Mouse (Mus musculus): ENCODE results near the gene Rps7. TPM values are rescaled to one million over a fixed set of nuclear protein-coding genes. Genes with fewer than 3 reads are reported as not detected.
A peak's percentile ranks its signal among the peaks of the same experiment; 100 is the strongest.

Gene Rps7
- total and polyA plus RNA-seq, 3 experiments = 753 to 3,047 (median 2,570) TPM

- TF ChIP-seq ZC3H11A (IDR thresholded peaks at IDR 0.05; ENCODE audit: low read depth, low read length) = no peak
Observed at GRCm38 (mm10) chr12:28635535-28636476, at the start of gene Rps7 (continued).

GRCm38 (mm10) chr12:28684674-28685073 is 48.9 kb upstream of the Rps7 start:
- dilution Hi-C loops (cut with MboI; ENCODE audit: extremely low pct_ligation_motif_present, extremely low pct_unique_long_range_greater_than_20kb, low sequenced_read_pairs) (no loop called here), in situ Hi-C loops (cut with MboI; ENCODE audit: low pct_ligation_motif_present, low pct_unique_long_range_greater_than_20kb, low sequenced_read_pairs) (no loop called here)
- no peaks in the 10 kb centered on the region for H3K27me3 ChIP-seq (replicated peaks)
- H3K9me3 ChIP-seq (replicated peaks; ENCODE audit: low read length) = no peaks in the 10 kb centered on the region
- H3K9ac ChIP-seq (ENCODE audit: insufficient read depth, low read depth) = no peak overlapping the region
- TF ChIP-seq ZC3H11A (IDR thresholded peaks at IDR 0.05; ENCODE audit: low read depth, low read length) (no peak), TCF12 (IDR thresholded peaks at IDR 0.05; ENCODE audit: low read depth, low read length) (no peak), IRF4 (IDR thresholded peaks at IDR 0.05; ENCODE audit: low read depth, low read length) (no peak), NRF1 (IDR thresholded peaks at IDR 0.05; ENCODE audit: low read depth, low read length) (no peak), GABPA (IDR thresholded peaks at IDR 0.05; ENCODE audit: insufficient replicate concordance, low read depth, low read length) (no peak), POLR2A (IDR thresholded peaks at IDR 0.05; ENCODE audit: low read depth, low read length) (no peak), NELFE (IDR thresholded peaks at IDR 0.05; ENCODE audit: low read depth, low read length) (no peak), RAD21 (IDR thresholded peaks at IDR 0.05; ENCODE audit: low read depth, low read length) (no peak), KAT2A (IDR thresholded peaks at IDR 0.05; ENCODE audit: insufficient replicate concordance, low read length) (no peak), ETS1 (conservative IDR thresholded peaks at IDR 0.05; ENCODE audit: low read depth, low read length) (no peak), MYC (IDR thresholded peaks at IDR 0.05; ENCODE audit: low read depth, low read length) (no peak), CHD1 (IDR thresholded peaks at IDR 0.05; ENCODE audit: low read depth, low read length) (no peak), MAX (IDR thresholded peaks at IDR 0.05; ENCODE audit: low read length) (no peak), POLR2AphosphoS2 (IDR thresholded peaks at IDR 0.05; ENCODE audit: low read depth, low read length) (no peak)
- H3K4me1 ChIP-seq (ENCODE audit: control insufficient read depth in 1 of 2, insufficient read depth in 2 of 2) = no peaks in the 10 kb centered on the region
- no peak overlapping the region for H3K4me3 ChIP-seq (replicated peaks in 1 of 3; ENCODE audit: low read depth in 2 of 3, low read length in 2 of 3, poor library complexity in 1 of 3)
- no peak for DNase-seq (ENCODE audit: extremely low read depth)
- H3K27ac ChIP-seq (ENCODE audit: insufficient read depth, low read depth) = no peak overlapping the region
- H3K79me2 ChIP-seq (replicated peaks; ENCODE audit: control insufficient read depth, extremely low read depth, insufficient read depth, poor library complexity, severe bottlenecking) = no peaks in the 10 kb centered on the region
- H3K36me3 ChIP-seq (replicated peaks in 1 of 2; ENCODE audit: control insufficient read depth in 1 of 2, insufficient read depth in 1 of 2, low read length in 1 of 2) = peaks cover 40 to 87% of the 10 kb centered on the region in 2 experiments
- H3K4me2 ChIP-seq (ENCODE audit: insufficient read depth, low read depth, poor library complexity, severe bottlenecking) = no peak overlapping the region

GRCm38 (mm10) chr12:28675925-28676209 is 40.1 kb upstream of the Rps7 start:
- dilution Hi-C loops (cut with MboI; ENCODE audit: extremely low pct_ligation_motif_present, extremely low pct_unique_long_range_greater_than_20kb, low sequenced_read_pairs) = no loop called here

More at GRCm38 (mm10) chr12:28675925-28676209, 40.1 kb upstream of the Rps7 start:
- peaks cover 14% of the 10 kb centered on the region for H3K79me2 ChIP-seq (replicated peaks; ENCODE audit: control insufficient read depth, extremely low read depth, insufficient read depth, poor library complexity, severe bottlenecking)
- H3K27ac ChIP-seq (ENCODE audit: insufficient read depth, low read depth) = peak overlapping the region; percentile 85
- H3K9ac ChIP-seq (ENCODE audit: insufficient read depth, low read depth) = peak overlapping the region; percentile 79
- peak overlapping the region; percentile 64 for H3K4me2 ChIP-seq (ENCODE audit: insufficient read depth, low read depth, poor library complexity, severe bottlenecking)
- H3K4me3 ChIP-seq (replicated peaks in 1 of 3; ENCODE audit: low read depth in 2 of 3, low read length in 2 of 3, poor library complexity in 1 of 3) = peak overlapping the region; percentile 70 to 85 (median 78)
- in situ Hi-C loops (cut with MboI; ENCODE audit: low pct_ligation_motif_present, low pct_unique_long_range_greater_than_20kb, low sequenced_read_pairs) = no loop called here
- 0 out of 2 replicates have a peak, but pooled peaks have one; percentile 5 for TF ChIP-seq SIN3A (IDR thresholded peaks at IDR 0.05; ENCODE audit: low read length)
- TF ChIP-seq HCFC1 (IDR thresholded peaks at IDR 0.05; ENCODE audit: low read depth, low read length) = no peak
- H3K36me3 ChIP-seq (replicated peaks in 1 of 2; ENCODE audit: control insufficient read depth in 1 of 2, insufficient read depth in 1 of 2, low read length in 1 of 2) = peaks cover 30 to 37% of the 10 kb centered on the region in 2 experiments
- no peak for DNase-seq (ENCODE audit: extremely low read depth)
- H3K27me3 ChIP-seq (replicated peaks) = no peaks in the 10 kb centered on the region
- peaks cover 0 to 11% of the 10 kb centered on the region in 2 experiments; a peak in 3 of 4 replicates for H3K4me1 ChIP-seq (ENCODE audit: control insufficient read depth in 1 of 2, insufficient read depth in 2 of 2)
- H3K9me3 ChIP-seq (replicated peaks; ENCODE audit: low read length) = no peaks in the 10 kb centered on the region

Measured in CH12.LX (cell line).